Mouse (Mus musculus) gastrocnemius, postnatal 25 days (tissue): ENCODE data around the gene Cep131. TPM values are rescaled to one million over a fixed set of nuclear protein-coding genes. Genes with fewer than 3 reads are reported as not detected.

Experiments
- DNase-seq: peaks from one replicate; pipeline ENCODE4 v3.0.0; 2022
- long read RNA-seq, 2 experiments: library from polyadenylated mRNA; stranded (forward); transcript quantifications; one replicate each; pipeline ENCODE4 v2.0.0; 2021
- total RNA-seq, 2 experiments: library from RNA; stranded (reverse); gene quantifications; 1 replicate in 1 of 2; 2 replicates in 1 of 2; pipeline ENCODE4 v1.2.3; 2021

Gene Cep131
- 1 to 10 TPM; 5.1 to 7.2 TPM for total RNA-seq
- long read RNA-seq, experiment 1, partial matches to known transcripts = 2 of 4 reads
- long read RNA-seq, experiment 1, other reads (novel, unspliced or antisense) = 1 of 4 reads
- long read RNA-seq, experiment 2, transcript Cep131-201 (26 exons, 3,578 nt) = major isoform, 5 of 14 reads
- long read RNA-seq, experiment 2, partial matches to known transcripts = 5 of 14 reads
- long read RNA-seq, experiment 2, other reads (novel, unspliced or antisense) = 4 of 14 reads

DNA sequence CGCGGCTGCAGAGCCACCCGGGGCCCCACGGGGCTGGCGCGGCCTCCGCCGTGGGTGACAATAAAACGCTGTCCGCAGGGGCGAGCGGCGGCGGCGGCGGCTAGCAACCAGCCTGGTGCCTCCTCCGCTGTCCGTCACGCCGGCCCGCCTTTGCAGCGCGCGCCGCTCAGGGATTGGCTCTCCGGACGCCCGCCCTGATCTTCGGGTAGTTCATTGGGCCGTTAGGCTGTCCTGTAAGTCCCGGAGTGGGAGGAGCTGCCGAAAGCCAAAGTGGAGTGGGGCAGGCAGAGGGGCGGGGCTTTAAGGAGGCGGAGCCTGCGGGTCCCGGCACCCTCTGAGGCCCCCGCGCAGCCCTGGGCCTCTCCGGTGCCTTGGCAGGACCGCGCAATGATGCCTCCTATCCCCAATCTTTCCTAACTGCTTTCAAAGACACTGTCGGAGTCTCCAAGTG is at the start of gene Cep131:
Cep131 (minus strand) TSS at position 126 of the 451 bp plus-strand sequence.
- DNase-seq = peak; percentile 98

DNA sequence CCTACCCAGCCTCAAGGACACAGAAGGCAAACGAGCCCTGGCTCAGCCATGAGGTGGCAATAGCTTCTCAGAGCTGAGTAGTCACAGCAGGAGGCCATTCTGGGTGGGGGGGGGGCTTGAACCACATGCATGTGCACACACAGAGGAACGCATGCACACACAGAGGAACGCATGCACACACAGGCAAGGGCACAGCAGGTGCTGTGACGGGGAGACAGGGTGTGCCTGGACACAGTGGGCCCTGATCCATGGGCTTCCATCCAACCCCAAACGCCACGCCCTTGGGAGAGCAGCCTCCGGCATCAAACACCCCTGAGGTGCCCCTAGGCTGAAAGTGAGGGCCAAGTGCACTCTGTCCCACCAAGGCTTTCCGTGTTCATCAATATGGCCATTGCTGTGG is 49.6 kb upstream of the Cep131 start:
- no peak for DNase-seq

DNA sequence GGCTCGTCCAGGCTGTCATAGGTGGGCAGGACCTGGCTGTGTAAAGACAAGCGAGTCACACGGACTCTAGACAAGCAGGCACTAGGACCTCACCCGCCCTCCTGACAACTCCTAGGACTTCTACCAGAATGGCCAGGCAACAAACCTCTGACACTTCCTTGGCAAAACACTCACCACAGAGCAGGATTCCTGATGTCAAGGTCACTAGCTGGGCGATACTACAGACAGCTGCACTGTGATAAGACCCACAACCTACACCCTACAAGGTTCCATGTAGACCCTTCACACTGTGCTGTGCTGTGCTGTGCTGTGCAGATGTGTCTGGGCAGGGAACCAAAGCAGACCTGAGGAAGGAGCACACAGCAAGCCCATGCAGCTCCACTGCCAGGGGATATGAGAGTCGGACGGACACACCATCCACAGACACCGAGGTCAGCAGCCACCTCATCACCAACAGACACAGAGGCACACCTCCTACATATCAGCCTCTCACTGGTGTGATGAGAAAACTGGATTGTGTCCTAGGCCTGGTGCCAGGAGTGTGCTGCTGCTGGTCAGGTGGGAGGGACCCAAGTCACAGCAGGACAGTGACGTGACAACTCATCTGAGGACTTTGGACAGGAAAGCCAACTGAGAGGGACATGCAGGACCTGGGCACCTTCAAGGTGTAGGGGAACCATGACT is 48.4 kb upstream of the Cep131 start:
- DNase-seq = no peak

DNA sequence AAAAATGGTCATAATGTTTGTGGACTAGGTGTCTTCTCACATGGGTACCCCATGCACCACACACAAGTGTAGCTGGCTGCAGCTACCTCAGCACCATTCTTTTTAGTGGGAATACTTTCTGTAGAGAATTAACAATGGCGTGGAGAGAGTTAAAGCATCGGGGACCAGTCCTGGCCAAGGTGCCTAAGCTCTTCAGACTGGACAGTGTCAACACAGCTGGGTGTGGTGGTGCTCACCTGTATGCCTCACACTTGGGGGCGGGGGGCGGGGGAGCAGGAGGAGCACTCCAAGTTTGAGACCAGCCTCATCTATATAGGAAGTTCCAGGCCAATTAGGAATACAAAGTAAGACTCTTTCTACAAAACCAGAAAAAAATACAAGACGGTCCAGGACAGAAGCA is 47.5 kb upstream of the Cep131 start:
- DNase-seq = no peak

DNA sequence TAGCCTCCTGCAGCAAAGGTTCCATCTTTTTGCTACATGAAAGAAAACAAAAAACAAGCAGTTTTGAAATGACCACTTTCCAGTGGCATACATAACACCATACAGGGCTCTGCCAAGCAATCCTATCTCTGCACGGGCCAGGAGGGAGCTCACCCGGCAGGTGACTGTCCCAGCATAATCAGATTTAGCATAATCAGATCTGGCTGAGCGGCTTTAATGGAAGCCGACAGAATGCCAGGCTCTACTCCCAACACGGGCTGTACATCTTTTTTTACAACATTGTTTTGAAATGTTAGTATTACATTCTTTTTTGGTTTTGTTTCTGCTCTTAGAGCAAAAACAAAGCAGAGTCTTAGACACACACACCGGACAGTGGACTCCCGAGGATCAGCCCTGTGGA is 42.7 kb upstream of the Cep131 start:
- no peak for DNase-seq

DNA sequence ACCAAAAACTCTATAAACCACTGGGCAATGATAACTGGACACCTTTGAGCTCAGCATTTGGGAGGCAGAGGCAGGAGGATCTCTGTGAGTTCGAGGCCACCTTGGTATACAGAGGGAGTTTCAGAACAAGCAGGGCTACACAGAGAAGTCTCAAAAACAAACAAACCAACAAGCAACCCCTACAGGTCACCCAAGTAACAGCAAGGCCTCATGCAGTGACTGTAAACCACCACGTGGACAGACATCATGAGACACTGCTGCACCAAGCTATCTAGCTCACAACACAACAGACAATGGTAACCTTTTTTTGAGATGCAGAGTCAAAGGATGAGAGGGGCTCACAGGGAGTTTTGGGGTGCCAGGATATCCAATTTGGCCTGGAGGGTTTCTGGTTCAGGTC is 40.2 kb upstream of the Cep131 start:
- DNase-seq = no peak

DNA sequence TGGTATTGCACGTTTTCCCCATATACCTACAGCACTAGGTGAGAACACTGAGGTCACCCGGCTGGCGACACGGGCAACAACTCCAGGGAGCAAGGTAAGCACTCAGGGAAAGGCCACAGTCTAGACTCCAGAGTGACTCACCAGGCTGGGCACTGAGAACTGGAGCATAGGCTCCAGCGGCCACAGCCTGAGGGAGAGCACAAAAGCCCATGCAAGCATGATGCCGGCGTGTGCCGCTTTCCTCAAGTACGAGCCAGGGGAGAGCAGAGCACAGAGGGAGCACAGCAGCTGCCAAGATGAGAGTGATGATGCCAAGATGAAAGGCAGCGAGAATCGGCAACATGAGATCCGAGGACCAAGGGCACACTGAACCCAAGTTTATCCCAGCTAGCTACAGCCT is 35.5 kb upstream of the Cep131 start:
- DNase-seq = no peak

DNA sequence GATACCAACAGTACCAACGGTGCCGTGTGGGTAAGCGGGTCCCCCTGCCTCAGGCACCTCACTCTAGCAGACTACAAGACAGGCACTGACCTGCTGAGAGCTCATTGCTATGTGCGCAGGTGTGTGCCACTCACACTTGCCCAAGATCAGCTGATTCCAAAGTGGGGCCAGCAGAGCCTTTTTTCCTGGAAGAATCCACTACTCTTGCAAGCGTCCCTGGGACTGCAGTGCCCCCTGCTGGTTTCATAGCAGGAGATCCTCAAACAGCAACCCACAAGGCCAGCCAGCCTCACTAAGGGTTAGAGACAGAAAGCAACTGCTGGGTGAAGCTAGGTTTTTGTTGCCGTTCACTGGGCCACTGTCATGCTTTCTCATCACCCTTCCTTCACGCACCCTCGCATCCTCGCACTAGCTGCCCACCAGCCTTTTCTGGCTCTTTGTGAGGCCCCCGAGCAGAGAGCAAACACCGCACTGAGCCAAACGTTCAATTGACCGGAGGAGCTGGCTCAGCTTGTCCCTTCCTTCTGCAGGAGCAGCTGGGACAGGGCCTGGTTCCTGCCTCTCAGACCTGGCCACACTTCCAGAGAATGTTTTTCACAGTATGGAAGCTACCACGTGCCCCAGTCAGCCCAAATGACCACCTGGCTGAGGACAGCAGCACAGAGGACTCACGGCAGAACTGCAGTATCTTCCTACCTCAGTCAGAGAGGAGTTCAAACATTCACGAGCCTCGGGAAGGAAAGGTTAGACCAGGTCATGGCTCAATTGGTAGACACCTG is 34.2 kb upstream of the Cep131 start:
- DNase-seq = no peak

DNA sequence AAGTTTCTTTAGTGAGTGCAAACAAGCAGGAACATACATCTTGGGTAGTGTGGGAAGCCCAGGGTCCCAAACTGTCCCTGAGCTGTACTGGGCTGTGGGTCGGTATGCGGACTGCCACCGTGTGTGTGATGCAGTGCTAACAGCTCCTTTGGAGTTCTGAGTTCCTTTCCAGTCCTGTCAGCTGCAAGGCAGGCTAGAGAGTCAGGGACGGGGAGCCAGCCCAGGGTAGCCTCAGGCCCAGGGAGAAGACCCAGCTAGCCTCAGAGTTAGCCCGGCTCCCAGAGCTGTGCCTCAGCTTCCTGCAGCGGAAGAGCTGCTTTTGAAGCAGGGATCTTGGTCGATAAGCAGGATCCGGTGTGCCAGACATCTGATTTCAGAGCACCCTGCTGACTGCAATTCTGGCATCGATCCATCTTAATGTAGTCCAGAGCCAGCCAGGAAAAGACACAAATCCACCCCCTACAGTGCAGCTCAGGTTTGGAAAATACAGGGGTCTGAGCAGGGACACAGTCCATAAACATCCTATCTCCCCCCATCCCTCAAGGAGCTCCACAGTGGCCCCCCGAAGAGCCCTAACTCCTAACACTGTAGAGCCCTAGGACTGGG is 33.4 kb upstream of the Cep131 start:
- no peak for DNase-seq

DNA sequence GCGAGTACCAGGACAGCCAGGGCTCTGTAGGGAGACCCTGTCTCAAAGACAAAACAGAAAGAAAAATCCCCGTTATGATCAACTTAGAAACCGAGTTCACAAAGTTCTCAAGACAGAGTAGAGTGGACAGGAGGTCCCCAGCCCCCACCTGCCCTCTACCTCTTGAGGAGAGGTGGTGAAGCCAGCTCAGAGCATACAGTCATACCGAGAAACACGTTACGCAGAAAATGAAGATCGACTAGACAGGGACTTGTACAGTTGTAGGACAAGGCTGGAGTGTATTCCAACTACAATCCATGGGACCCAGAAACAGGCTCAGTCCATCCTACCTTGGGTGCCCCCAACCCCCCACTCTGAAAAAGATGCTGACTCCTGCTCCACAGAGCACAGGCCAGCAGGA is 32.5 kb upstream of the Cep131 start:
- DNase-seq = no peak

DNA sequence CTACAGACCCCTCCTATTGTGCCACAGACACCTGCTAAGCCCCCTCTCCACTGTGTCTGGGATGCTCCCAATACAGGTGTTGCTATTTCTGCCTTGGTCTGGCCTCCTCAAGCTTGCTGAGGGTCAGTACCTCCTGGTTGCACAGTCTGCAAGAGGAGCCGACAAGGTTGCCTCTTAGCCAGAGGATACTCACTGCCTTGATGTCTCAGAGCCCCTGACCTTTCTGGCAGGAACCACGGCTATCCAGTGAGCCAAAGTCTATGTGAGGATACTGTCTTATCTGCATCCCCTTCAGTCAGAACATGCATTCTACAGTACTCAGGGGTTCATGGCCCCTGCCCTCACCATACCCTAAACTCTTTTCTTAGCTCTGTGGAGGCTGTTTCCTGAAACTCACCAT is 31.0 kb upstream of the Cep131 start:
- DNase-seq = no peak

DNA sequence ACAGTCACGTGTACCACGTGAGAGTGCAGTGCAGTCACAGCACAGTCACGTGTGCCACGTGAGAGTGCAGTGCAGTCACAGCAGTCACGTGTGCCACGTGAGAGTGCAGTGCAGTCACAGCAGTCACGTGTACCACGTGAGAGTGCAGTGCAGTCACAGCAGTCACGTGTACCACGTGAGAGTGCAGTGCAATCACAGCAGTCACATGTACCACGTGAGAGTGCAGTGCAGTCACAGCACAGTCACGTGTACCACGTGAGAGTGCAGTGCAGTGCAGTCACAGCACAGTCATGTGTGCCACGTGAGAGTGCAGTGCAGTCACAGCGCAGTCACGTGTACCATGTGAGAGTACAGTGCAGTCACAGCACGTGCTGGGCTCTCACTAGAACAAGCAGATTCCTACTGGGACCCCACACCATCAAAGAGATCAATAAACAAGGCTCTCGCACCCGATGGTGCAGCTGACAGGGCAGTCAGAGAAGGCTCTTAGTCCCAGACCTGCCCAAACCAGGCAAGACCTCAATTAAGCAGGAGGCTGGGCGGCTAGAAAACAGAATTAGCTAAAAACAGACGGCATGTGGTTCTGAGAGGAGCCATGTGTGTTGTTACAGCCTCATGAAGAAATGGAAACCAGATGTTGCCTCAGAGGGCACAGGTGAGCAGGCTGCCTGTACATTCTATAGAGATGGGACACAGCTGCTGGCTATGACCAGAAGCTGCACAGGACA is 28.0 kb upstream of the Cep131 start:
- DNase-seq = no peak

DNA sequence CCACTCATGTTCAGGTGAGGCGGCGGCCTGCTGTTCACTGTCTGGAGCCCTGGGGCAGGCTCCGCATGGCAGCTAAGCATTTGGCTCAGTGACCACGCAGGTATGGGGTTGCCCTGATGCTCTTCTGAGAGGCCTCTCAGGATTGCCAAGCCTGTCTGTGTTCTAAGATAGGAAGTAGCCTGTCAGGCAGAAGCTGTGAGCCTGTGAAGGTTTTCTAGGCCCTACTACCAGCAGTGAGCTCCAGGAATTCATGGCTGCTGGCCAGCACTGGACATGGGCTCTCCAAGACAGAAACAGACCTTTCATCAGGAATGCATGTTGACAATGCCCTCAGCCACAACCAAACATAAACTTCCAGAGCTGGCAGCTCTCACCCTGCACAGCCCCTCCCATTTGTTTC is 25.5 kb upstream of the Cep131 start:
- no peak for DNase-seq

DNA sequence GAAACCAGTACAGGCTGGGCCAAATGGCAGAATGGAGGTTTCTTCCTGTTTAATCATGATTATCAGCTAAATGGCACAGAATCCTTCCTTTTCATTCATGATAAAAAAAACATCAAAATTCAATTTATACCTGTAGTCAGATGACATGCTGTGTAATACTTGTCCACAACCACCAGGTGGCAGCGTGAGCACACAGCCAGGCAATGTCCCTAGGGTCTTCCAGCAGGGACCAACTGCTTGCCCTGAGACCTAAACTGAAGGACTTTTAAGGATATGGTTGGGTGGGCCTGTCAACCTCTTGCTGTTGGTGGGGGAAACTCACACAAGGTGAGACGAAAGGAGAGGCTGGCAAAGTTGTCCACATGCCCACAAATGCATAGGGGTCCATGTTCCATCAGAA is 24.4 kb upstream of the Cep131 start:
- no peak for DNase-seq

DNA sequence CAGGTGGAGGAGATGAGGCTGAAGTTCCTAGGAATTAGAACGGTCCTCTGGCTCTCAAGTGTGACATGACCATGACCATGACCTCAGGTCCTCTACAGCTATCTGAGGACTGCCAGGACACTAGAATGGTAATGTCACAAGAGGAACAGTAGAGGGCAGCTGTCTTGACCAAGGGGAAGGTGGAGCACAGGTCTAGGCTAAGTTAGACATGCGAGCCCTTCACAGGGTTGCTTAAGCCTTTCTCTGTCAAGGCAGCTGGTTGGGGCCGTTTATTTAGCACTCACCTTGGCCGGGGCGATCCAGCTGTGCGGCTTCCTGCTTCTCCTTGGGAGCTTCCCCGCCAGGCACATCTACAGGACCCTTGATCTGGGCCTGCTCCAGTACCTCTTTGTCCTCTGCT is 23.9 kb upstream of the Cep131 start:
- DNase-seq = no peak

DNA sequence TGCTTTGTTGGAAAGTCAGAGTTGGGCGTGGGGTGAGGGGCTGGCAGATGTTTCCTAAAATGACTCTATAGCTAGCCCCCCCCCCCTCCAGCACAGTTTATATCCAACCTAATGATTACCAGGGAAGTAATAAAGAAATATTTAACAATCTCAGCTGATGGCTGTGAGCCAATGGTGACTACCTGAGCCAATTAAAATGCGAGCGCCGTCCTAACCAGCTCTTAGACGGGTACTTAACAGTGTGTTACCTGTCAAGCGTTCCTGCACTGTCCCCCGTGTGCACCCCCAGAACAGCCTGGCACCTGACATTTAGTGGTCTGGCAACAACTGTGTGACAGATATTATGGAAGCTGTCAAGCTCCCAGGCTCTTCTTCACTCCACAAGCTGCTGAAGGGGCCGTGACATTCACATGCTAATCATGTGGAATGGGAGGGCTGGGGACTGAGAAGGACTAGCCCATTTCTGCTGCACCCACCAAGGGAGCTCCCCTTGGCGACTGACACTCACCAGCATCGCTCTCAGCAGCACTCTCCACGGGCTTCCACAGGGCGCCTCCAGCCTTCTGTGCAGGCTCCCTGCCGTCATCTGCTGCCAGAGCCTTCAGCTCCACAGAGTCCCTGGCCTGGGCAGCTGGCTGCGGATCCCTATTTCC is 23.1 kb upstream of the Cep131 start:
- no peak for DNase-seq

DNA sequence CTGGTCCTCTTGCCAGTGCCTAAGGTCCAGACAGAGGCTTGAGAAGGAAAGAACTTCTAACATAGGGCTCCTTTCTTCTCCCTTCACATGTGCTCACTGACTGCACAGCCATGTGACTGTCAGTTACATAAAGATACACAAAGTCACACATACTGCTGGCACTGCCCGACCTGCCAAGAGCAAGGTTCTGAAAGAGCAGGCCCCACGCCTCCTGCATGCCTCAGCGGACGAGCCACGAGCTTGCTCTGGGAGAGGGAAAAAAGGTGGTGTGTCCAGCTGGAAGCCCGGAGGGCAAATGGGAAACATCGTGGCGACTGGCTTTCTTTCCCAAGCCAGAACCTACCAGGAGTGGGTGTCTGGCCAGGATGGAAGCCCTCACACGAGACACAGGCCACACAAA is 21.2 kb upstream of the Cep131 start:
- DNase-seq = no peak

DNA sequence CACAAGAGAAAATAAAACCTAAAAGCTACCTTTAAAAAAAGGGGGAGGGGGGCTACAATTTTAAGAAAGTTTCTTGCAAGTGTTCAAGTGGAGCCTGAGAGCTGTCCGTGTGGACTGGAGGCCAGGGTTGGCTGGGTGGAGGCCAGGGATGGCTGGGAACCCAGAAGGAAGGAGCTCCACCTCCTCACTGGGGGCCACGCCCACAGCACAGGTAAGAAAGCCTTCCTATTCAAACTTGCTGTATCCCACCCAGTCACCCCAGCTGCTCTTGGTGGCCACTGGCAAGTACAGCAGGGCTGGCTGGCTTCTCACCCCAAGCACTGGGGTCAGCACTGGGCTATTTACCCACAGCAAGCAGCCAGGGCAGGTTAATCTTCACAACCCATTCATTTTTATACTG is 20.4 kb upstream of the Cep131 start:
- no peak for DNase-seq

DNA sequence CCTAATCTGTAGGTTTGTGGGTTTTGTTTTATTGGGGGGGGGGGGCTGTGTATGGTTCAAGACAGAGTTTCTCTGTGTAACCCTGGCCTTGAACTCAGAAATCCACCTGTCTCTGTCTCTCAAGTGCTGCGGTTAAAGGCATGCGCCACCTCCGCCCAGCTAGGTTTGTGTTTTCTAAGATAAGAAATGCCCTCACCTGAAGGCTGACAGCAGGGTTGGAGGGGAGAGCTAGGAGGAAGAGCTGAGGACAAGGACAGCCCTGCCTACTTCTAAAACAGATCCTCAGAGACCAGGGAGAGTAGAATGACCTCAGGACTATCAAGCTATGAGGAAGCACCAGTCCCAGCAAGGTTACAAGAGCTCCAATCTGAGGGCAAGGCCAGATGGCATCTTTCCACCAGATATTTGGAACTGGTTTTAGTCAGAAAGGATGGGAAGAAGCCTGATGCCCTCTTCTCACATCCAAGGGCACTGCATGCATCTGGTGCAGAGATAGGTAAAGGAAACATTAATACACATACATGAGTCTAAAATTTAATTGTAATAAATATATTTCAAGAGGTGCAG is 16.9 kb upstream of the Cep131 start:
- DNase-seq = no peak

DNA sequence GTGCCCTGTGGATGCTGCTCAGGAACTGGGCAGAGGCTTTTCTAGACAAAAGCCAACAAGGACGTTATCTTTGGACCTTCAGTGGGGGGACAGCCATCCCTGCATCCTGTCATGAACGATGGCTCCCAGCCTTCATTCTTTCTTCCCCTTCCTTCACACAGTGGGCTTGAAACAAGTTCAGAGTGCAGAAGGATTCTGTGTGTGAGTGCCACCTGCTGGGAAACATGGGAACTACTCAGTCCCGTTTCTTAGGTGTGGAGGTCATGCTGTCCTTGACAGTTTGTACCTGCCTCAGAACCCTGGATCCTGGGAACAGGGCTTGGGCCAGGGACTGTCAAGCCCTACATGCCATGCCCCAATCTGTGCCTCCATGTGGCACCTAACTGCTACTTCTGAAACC is 14.4 kb upstream of the Cep131 start:
- no peak for DNase-seq
